Mouse (Mus musculus) thymus, postnatal 4 days (tissue): ENCODE measurements around the gene Pomt2.
"Not testable (repeated sequence)": the region's sequence is repeated elsewhere in the genome, so short reads cannot be mapped to it uniquely, and the experiment has no call there.

Source experiments
- DNase-seq: peaks from one replicate; pipeline ENCODE4 v3.0.0; 2021

Pomt2 gene

DNA sequence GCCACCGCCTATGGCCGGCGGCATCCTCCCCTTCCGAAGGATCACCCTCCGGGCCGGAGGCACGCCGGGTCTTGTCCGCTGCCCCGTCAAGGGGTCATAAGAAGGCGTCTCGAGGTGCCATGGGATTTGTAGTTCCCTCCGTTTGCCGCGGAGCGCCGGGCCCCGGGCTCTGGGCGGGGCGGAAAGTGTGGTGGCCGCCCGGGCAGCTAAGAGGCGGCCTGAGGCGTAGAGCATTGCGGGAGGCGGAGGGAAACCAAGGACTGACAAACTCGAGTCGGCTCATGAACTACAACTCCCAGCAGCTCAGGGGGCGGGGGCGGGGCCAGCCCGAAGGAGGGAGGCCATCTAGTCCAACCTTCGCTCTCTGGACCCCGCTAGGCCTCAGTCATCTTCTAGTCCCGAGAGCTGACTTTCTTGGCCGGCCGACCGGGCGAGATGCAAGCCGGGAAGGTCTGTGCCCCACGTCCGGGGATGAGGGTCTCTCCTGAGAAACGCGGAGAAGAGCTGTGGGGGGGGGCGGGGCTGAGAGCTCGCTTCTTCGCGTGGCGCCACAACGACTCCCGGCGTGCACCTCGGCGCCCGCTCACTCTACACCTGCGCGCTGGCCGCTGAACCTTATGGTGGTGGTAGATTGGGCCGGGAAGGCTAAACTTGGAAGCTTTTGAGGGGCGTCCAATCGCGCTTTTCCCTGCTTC is at the start of gene Pomt2:
TSS of gene Pomt2 (minus strand) at position 574 of the 695 bp plus-strand sequence.
- DNase-seq: peak; percentile 85

DNA sequence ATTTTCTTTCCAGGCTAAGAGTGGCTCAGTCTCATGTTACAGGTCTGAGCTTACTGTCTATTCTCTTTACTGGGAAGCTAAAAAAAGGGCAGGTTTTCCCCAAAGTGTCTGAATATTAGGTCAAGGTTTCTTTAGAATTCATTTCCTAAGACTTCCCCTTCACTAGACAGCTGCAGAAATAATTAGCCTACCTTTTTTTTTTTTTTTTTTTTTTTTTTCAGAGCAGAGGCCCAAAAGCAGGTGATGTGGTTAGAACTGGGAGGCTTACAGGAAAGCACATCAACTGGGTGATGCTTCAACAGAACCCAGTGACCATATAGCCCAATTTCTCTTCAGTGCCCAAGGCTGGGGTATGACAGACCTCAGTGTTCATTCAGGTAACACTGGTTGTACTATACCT is 48.5 kb upstream of the Pomt2 start:
- no peak for DNase-seq

DNA sequence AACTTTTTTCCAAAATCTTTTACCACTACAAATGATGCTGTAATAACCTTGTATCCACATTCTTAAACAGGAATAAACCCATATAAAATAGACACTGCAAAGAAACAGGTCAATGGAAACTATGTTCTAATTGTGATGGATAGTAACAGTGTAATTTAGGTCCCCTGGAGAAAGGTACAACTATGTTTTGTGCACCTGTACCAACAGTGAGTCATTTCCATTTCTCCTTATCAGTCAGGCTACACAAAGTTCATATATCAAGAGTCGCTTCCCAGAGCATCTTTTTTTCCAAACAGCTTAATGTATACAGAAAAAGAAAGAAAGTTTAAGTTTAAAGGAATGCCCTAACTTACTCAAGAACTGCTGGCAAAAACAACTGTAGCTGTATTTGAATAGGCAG is 47.3 kb upstream of the Pomt2 start:
- DNase-seq: no peak

DNA sequence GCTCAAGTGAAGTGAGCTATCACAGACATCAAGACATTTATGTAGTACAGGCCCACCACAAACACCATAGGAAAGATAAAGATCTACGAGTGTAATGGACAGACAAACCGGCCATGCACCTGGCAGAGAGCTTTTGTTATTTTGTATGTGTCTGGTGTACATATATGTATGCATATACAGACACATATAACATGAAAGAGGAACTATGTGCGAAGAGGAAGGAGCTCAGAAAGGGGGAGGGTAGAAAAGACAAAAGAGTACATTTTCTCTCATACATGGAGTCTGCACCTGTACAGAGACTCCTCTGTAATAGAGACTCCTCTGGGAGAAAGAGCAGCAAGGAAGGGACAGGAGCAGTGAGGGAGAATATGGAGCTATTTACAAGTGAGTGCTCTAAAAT is 45.2 kb upstream of the Pomt2 start:
- no peak for DNase-seq

DNA sequence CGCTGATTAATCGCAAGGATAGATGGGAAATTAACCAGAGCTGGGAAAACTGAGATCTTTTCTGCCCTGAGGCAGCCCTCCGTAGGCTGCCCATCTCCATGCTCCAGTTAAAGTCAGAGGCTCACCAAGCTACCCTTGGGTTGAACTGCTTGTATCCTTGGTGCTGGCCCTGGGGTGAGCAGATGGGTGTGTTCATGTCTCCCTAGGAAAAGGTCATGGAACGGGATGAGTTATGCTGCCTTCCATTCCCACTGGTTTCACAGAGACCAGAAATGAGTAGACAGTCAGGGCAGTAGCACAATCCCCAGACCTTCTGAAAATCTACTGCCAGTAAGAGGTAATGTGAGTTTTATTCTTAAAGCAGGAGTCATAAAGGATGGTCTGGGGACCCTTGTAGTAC is 29.9 kb upstream of the Pomt2 start:
- DNase-seq: no peak

DNA sequence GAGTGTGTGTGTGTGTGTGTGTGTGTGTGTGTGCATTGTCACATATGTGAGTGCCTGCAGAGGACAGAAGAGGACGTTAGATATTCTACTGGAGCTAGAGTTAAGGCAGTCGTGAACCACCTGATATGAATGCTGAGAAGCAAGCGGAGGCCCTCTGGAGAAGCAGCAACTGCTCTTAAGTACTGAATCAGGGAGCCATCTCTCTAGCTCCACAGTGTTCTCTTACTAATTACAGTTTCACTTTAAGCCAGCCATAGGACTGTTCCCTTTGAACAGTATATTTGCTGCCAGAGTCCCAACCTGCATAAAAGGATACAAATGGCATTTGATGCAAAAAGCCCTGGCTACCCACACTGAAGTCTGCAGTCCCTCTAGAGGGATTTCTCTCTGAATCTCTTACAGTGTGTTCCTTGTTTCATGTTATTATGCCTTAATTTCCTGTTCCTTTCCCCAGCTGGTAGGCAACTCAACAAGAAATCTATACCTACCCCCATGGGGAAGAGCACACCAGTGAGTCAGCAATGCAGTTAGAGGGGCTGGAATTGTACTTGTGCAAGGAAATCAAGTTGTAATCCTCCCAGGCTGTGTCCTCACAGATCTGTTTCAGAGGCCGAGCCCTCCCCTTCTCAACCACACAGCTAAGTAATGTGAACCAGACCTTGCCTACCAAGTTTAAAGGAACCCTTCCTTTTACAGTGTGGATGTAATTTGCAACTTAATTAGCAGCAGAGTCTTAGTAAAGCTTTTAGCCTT is 27.6 kb upstream of the Pomt2 start:
- DNase-seq: no peak

DNA sequence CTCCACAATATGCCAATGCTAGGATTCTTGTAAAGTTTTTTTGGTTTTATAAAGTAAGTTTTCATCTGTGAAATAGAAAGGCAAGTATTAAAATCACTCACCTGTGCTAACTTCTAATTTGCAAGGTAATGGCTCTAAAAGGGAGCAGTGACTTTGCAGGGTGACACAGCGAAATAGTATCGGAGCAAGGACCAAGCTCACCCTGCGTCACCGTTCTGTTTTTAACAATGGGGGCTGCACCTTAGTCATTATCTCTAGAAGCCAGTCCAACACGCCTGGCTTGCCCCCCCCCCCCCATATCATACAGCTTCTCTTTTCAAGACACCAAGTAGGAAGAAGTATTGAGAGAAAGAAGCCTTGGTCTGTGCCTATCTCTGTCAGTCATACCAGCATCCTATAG is 13.0 kb upstream of the Pomt2 start:
- no peak for DNase-seq

DNA sequence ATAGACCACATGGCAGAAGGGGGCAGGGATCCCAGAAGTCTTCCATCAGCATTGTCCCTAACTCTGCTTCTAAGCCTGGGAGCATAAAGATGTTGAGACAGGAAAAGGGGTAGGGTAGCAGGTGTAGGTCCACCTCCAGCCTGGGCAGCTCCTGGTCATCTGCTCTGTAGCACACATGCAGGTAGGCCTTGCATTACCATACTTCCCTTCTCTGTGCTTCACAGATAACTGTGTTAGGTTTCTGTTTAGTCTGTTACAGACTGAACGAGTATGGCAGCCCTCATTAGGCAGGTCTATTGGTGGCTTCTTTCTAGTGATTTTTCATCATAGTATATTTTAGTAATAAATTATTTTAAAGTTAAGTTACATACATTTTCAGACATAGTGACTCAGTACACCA is 12.5 kb upstream of the Pomt2 start:
- DNase-seq: no peak

DNA sequence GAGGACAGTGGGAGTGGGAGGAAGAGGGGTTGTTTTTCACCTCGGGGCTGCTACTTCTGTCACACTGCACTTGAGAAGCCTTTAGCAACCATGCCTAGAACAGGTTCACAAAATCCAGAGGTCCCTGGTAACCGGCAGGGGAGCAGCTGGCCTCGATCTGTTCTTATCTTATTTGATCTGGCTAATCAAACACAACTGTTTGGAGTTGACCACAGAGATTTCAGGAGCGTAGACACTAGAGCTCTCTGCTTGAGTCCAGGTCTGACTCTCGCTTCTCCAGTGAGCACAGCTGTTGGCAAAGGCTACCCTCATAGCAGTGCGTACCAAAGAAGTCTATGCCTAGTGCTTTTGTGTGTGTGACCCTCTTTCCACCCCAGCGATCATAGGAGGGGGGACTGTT is 10.3 kb upstream of the Pomt2 start:
- DNase-seq: no peak

DNA sequence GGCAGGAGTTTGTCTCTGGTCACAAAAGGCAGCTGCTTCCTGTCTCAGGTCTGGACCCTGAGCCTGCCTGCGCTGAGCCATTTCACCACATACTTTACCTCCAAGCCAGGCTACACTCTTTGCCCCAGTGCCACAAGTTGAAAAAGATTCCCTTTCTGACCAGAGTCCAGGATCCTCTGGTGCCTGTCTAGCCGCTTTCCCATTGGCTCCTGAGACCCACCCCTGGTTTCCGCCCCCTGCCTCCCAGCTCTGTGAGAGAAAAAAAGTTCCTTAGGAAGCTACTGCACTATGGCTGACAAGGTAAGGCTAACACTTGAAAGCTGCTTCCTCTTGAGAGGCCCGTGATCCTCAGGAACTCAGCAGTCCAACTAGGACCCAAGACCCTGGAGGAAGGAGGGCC is 9.6 kb upstream of the Pomt2 start:
- no peak for DNase-seq

DNA sequence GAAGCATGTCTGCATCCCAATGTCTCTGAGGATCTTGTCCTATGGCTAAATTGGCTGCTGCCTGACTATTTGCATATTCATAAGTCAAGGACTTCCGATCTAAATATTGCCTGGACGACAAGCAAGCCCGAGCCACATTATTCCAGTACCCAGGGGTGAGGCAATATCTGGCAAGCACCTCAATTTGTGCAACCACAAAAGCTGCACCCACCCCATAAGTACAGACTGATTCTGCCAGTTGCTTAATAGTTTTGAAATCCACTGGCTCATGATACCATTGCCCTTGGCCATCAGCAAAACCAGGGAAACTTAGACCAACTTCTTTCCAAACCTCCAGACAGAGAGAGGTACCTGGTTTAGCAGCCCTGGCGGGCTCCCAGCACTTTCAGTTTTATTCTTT is 6.7 kb upstream of the Pomt2 start:
- DNase-seq: not testable (repeated sequence)

DNA sequence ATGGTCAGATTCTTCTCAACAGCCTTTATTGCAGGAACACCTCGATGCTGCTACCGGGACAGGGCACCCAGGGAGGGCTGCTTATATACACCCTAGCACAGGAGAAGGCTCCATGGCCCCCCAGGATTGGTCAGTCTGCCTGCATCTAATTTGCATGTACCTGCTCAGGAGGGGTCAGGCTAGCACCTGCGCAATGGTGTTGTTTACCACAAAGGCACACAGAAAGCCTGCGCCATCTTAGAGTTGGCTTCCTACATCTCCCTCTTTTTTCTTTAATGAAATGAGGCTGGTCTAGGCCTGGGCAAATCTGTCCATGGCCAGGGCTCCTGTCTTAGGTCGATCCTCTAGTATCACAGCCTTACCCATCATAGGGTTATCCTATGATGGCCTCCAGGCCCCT is 1.7 kb upstream of the Pomt2 start:
- no peak for DNase-seq

DNA sequence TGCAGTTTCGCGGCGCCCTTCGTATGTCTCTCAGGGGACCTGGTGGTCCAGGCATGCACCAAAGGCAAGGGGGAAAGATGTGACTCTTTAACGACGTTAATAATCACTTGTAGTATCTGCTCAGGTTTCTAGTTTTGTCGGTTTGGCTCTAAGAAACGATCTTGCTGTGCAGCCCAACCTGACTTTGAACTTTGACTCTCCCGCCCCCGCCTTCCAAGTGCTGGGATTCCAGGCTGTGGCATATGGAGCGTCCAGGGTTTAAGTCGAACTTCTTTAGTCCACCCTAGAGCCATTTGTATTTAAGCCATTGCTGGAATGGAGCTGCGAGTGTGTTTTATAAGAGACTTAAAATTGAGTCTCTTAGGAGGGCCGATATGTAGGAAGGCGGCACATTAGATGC is 368 bp upstream of the Pomt2 start:
- DNase-seq: no peak

DNA sequence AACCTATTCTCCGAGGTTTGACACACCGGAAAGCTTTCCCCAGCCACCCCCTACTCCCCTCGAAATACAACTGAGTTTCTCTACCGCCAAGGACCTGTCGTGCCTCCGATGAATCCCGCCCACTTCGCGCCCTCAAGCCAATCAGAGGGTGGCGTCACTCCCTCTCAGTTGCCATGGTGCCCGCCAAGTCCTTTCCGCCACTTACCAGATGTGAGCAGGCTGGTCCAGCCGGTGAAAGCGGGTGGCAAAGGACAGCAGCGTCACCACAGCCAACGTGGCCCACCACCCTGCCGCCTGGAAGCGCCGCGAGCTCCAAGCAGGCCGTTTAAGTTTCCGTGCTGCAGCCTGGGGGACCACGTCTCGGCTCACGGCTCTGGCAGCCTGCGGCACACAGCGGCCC is 802 bp downstream of the Pomt2 start, which contains the start of gene Gstz1:
TSS of gene Gstz1 (plus strand) at position 200 of the 400 bp plus-strand sequence.
- peak; percentile 93 for DNase-seq

DNA sequence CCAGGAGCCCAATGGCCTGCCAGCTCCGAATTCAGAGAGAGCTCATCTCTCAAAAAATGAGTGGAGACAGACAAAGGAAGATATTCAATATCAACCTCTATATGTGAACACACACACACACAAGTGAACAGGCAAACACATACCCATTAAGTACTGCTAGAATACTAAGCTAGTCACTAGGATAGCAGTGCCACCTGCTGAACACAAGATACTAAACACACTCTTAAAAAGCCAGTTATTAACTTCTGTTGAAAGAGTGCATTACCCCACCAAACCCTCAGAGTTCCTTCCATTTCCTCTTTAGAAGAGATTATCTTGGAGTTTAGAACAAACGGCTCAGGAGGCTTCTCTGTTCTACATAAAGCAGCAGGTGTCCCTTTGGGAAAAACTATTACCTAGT is 5.6 kb downstream of the Pomt2 start:
- DNase-seq: no peak

DNA sequence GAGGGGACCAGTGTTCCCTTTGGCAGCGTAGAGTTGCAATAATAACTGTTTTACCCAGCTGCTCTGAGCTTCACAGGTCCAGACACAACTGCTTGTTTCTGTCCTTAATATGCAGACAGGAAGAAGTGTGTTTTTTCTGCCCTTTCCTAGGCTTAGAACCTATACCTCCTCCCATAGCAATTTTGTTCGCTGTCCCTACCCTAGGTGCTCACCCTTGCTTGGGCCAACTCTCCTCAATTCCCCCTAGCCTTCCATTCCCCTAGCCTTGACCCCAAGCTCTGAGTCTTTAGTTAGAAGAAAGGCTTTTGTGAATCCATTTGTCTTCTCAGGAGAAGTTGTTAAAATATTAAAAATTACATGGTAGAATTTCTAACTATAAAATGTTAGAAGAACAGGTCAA is 9.0 kb downstream of the Pomt2 start:
- DNase-seq: no peak

DNA sequence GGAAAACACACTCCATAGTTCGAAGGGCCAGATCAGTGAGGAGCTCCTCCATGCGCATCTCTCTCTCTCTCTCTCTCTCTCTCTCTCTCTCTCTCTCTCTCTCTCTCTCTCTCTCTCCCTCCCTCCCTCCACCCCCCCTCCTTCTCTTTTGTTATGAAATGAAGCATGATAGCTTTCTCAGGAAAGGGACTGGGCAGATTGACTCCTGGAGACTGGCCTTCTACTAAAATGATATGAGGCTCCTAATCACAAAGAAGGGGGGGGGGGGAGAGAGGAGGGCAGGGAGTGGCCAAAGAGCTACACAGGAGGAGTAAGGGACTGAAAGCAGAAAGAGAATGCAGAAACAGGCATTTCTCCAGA is 9.4 kb downstream of the Pomt2 start:
- no peak for DNase-seq

DNA sequence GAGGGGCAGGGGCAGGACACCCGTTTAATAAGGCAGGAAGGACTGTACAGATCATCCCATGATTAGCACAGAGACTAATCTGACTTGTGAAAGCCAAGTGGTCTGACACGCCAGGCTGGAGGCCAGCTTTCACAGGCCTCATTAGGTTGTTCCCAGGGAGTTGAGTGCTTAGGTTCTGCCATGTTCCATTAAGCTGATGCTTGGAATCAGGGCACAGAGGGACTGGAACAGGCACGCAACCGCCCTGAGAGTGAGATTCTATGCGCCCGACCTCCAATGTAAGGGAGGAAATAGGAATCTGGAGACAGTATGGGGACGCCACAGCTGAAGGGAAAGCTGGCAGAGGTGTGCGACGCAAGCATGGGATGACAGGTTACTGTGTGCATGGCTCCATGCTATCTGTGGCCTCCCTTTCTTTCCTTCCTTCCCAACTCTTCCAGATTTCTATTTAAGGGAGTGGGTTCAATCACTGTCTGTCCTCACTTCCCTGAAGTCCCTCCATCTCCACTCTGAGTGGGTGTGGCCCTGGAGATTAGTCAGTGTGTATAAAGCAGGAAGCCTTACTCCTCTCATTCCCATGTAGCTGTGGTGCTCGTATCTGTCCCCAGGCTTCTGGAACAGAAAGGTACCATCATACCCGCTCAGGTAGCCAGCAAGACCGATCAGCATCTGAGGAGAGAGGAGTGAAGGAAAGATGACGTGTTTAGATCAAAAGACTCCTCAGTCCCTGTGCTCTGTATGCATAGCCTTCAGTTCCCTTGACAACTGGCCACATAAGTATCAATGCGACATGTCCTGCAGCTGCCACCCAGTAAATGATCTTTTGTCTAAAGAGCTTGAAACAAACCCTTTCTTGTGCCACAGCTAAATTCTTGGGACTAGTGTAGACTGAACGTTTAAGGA is 10.1 kb downstream of the Pomt2 start:
- no peak for DNase-seq

DNA sequence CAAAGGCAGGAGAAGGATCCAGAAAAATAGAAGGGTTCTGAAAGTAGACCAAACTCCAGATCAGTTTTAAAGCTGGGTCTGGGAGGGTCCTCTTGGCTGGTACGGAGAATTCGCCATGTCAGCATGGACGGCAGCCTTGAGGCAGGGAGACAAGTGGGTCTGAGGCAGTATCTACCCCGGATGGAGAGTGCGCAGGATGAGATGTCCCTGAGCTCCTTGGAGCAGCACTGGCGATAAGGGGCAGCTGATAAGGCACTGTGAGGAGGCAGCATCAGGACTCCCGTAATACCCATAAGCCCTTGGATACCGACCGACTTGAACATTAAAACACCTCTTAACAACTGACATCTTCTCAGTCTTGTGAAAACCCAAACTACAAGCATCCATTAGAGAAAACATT is 15.0 kb downstream of the Pomt2 start:
- DNase-seq: no peak

DNA sequence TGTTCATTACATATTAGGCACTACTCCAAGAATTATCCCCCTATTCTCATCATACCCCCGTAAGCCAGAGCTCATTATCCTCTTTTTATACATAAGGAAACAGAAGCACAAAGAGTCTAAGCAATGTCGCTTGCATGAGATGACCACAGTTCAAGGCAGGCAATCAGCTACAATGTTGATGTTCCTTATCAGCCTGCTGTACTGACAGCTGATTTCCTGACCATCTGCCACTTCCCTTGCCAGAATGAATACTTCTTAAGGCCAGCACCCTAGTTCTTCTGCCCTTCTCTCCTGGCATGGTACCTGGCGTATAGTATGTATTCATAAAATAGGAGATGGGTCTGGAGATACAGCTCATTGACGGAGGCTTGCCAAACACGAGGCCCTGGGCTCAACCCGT is 15.6 kb downstream of the Pomt2 start:
- no peak for DNase-seq

DNA sequence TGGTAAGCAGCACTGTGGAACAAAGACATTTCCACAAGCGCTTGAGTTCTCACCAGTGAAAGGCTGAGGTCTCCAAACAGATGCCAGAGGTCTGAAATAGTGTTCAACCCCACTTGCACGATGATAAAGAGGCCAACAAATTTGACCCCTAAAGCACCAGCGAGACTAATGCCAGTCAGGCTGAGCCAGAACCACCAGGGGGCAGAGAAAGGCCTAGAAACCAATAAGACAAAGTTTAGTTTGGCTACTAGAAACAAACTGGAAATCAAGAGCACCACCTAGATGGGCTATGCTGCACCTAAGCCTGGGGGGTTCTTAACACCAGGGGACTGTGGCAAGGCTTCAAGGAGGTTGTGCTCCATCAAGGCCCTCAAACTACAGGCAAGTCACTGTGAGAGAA is 16.1 kb downstream of the Pomt2 start:
- peak; percentile 69 for DNase-seq

DNA sequence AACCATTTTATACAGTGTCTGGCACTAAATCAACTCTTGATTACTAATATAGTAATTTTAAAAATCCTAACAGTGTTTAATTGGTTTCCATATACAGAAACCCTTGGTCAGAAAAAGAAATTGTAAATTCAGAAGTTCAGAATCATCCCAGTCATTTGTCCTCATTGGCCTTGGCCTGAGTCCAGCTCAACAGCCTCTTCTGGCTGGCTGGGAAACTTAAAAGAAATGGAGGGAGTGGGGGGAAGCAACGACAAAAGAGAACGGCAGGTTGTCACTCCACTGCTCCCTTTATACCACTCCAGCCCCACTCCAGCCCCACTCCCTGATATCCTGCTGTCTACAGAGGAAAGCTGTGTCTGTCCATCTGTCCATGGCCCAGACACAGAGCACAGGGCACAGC is 16.6 kb downstream of the Pomt2 start:
- no peak for DNase-seq

DNA sequence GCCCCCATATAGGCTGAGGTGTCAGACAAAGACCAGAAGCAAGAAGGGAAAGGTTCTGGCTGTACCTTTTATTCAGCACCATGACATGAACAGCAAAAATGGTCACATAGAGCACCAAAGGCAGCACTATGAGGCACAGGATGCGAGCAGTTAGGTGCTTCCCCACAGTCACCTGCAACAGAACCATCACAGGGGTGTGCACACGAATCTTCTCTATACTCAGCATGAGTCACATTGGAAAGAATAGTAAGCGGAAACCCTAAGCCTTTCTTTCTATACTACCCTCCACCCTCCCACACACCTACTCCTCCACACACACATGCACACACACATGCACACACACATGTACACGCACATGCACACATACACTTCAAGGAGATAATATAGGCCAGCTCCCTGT is 17.5 kb downstream of the Pomt2 start:
- DNase-seq: no peak

DNA sequence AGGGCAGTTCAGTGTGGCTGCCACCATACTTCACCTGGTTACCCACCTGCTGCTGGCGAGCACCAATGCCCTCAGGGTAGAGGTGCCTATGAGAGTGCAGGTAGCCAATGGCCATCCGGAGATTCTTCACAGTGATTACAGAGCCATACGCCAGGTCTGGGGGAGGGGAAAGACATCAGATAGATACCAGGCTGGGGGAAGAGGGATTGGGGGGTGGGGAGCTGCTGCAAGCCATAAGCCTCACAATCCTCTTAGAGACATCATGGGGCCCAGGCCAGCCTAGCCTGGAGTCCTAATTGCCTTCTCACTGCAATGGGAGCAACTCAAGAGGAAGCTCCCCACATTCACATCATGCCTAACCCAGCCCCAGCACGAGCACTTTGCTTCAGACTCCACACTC is 20.5 kb downstream of the Pomt2 start:
- no peak for DNase-seq
